Mouse (Mus musculus) forebrain, embryonic 13.5 days (tissue): ENCODE measurements at regions not wholly inside any gene's neighbourhood (a gene's known extent, or its start where the extent isn't known, plus 50 kb on each side); places are given as distances from the start of the nearest gene placed in this dataset.

Source experiments
- ATAC-seq: fragments of 200-750 bp; cut with Nextera tagmentation; 2 replicates; pipeline ENCODE4 v1.8.0; 2017
- H3K27ac ChIP-seq: fragments of 300-500 bp; sonication (generic); 2 replicates; pipeline ENCODE4 v1.5.1; 2015; ENCODE audit warnings: inconsistent platforms, mild to moderate bottlenecking, moderate library complexity
- H3K27me3 ChIP-seq: fragments of 300-500 bp; sonication (generic); 2 replicates; pipeline ENCODE4 v1.6.1; 2015; ENCODE audit warnings: mild to moderate bottlenecking, inconsistent platforms
- H3K36me3 ChIP-seq: fragments of 300-500 bp; sonication (generic); 2 replicates; pipeline ENCODE4 v1.6.1; 2015; ENCODE audit warnings: mild to moderate bottlenecking, inconsistent platforms; ENCODE audit not compliant: poor library complexity, severe bottlenecking
- H3K4me1 ChIP-seq: fragments of 300-500 bp; sonication (generic); 2 replicates; pipeline ENCODE4 v1.6.1; 2015; ENCODE audit warnings: inconsistent platforms
- H3K4me2 ChIP-seq: fragments of 300-500 bp; sonication (generic); 2 replicates; pipeline ENCODE4 v1.6.1; 2015; ENCODE audit warnings: inconsistent platforms, mild to moderate bottlenecking, moderate library complexity
- H3K4me3 ChIP-seq: fragments of 300-500 bp; sonication (generic); 2 replicates; pipeline ENCODE4 v1.5.1; 2015; ENCODE audit warnings: mild to moderate bottlenecking, inconsistent platforms
- H3K9ac ChIP-seq: fragments of 300-500 bp; sonication (generic); 2 replicates; pipeline ENCODE4 v1.6.1; 2015; ENCODE audit warnings: mild to moderate bottlenecking, inconsistent platforms
- H3K9me3 ChIP-seq: fragments of 300-500 bp; sonication (generic); replicated peaks from 2 replicates; pipeline ENCODE4 v1.6.1; 2016; ENCODE audit warnings: inconsistent platforms
- WGBS: fragments of 180-500 bp; shearing (Covaris S2); methylation state at CpG from one replicate; pipeline ENCODE4 v1.1.7; 2015; 5-methylcytosine and 5-hydroxymethylcytosine counted together

DNA sequence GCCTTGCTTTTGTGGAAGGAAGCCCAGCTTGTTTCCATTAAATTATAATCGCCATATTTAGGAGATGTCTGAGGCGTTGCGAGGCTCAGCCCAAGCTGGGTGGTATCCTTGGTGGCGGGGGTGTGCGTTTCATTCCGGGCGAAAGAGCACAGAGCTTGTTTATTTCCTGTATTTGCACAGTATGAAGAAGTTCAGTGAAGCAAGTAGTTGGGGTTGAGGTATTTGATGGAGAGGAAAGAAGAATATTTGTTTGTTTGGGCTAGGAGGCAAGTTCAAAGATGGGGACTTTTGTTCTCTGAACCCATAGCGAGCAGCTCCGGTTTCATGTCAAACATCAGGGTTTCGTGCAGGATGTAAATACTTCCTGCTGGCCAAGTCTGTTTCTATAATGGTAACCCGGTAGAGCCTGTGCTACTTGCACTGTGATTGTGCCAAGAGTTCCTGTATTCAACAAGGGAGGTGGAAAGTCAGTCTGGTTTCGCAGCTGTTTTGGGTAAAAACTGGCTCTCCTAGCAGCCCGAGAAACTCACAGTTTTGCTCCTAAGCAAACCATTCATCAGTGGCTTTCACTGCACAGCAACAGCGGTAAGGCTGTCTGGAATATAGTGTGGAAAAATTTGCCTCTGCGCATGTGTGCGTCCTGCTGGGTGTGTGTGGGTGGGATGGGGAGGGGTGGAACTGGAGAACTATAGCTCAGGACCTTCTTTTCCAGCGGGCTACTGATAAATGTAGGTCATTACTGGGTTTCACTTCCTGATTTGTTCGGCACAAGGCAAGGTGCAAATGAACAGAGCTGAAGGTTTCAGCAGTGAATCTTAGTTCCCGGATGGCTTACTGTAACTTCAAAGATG lies 306.7 kb upstream of the Nrip1 start:
- Histone ChIP-seq H3K9me3 (0 out of 2 replicates have a peak, but pooled peaks cover 9% of the 10 kb centered on the region), H3K4me2 (no peak overlapping the region), H3K4me3 (no peak overlapping the region), H3K27me3 (no peaks in the 10 kb centered on the region), H3K27ac (no peak overlapping the region), H3K4me1 (no peaks in the 10 kb centered on the region), H3K36me3 (no peaks in the 10 kb centered on the region), H3K9ac (no peak overlapping the region)
- no peak for ATAC-seq
- WGBS, result 85% methylated on average over 19 of the region's 19 CpGs

DNA sequence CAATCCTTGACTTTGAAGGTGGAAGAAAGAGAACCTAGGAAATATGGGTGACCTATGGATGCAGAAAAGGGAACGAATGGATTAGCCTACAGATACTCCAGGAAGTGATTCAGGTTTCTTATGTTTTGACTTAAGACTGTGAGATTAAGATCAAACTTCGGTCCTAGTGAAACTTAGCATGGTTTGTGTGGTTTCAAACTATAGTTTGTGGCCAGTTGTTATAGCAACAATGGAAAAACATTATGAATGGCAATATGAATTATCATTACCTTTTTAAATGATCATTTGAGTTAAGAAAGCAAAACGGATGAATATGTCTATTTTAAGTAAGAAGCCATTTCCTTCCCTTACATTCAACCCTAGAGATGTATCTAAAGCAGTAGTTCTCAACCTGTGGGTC lies 305.3 kb upstream of the Nrip1 start:
- no peak for ATAC-seq
- Histone ChIP-seq H3K9me3 (0 out of 2 replicates have a peak, but pooled peaks cover 9% of the 10 kb centered on the region), H3K4me2 (no peak overlapping the region), H3K27me3 (no peaks in the 10 kb centered on the region), H3K4me1 (no peaks in the 10 kb centered on the region), H3K4me3 (no peak overlapping the region), H3K9ac (no peak overlapping the region), H3K27ac (no peak overlapping the region), H3K36me3 (no peaks in the 10 kb centered on the region)
- 86% methylated on average over 3 of the region's 3 CpGs for WGBS

DNA sequence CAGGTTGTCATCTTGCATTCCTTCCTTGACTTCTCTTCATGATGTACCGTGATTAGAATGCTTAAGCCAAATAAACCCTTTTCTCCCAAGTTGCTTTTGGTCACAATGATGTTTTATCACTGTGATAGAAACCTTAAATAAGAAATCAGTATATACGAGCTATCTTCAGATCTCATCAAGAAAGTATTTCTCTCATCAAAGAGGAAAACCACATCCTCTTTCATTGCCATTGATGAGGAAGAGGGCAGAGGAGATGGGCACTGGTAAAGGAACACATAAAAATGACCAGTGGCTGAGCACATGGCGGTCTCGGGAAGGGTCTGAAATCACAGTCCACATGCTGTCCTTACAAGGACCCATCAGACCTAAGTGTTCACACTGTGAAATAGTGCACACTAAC lies 296.2 kb upstream of the Nrip1 start:
- no peaks in the 10 kb centered on the region for H3K4me1 ChIP-seq
- H3K9ac ChIP-seq, result no peak overlapping the region
- ATAC-seq, result no peak
- H3K27me3 ChIP-seq, result no peaks in the 10 kb centered on the region
- H3K4me2 ChIP-seq, result no peak overlapping the region
- H3K4me3 ChIP-seq, result no peak overlapping the region
- WGBS, result 91% methylated on average over 4 of the region's 4 CpGs
- no peak overlapping the region for H3K27ac ChIP-seq
- no peaks in the 10 kb centered on the region for H3K36me3 ChIP-seq
- H3K9me3 ChIP-seq, result no peaks in the 10 kb centered on the region

DNA sequence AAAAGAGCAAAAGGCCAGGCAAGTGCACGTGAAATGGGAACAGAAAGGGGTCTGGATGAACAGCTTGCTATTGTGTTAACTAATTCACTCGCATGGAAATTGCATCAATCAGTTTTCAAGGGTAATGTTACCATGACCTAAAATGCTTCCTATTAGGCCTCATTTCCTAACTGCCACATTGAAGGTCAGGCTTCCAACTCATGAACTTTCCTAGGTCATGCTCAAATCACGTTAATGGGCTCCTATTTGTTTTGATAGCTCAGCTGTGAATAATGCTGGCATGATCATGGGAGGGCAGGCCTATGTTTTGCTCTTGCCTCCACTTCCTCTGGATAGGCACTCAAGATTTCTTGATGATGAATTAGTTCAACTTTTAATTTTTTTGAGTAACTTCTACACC lies 293.4 kb upstream of the Nrip1 start:
- Histone ChIP-seq H3K36me3 (no peaks in the 10 kb centered on the region), H3K4me2 (no peak overlapping the region), H3K27me3 (no peaks in the 10 kb centered on the region), H3K27ac (no peak overlapping the region), H3K9ac (no peak overlapping the region), H3K4me1 (no peaks in the 10 kb centered on the region), H3K9me3 (no peaks in the 10 kb centered on the region), H3K4me3 (no peak overlapping the region)
- no peak for ATAC-seq
- WGBS, result 59% methylated on average over 3 of the region's 3 CpGs

DNA sequence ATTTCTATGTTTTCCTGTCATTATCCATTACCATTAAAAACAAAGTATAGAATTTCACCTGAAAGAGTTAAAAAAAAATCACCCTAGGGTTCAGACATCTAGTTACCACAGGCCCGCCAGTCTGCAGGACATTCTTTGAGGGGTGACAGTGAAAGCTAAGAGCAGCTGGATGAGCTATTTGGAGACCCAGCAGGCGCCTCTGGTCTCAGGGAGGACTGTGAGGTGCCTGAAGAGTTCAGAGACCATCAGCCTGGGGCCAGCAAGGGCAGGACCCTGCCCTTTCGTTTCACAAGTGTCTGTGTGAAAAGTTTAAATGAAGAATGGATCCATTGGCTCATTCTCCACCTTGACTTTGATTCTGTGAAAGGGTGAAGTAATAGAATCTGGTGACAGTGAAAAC lies 281.5 kb upstream of the Nrip1 start:
- WGBS, result 23% methylated on average over 3 of the region's 3 CpGs
- H3K27me3 ChIP-seq, result no peaks in the 10 kb centered on the region
- no peak overlapping the region for H3K4me2 ChIP-seq
- ATAC-seq, result no peak
- no peaks in the 10 kb centered on the region for H3K4me1 ChIP-seq
- H3K9me3 ChIP-seq, result no peaks in the 10 kb centered on the region
- no peak overlapping the region for H3K27ac ChIP-seq
- no peak overlapping the region for H3K9ac ChIP-seq
- no peaks in the 10 kb centered on the region for H3K36me3 ChIP-seq
- H3K4me3 ChIP-seq, result no peak overlapping the region

DNA sequence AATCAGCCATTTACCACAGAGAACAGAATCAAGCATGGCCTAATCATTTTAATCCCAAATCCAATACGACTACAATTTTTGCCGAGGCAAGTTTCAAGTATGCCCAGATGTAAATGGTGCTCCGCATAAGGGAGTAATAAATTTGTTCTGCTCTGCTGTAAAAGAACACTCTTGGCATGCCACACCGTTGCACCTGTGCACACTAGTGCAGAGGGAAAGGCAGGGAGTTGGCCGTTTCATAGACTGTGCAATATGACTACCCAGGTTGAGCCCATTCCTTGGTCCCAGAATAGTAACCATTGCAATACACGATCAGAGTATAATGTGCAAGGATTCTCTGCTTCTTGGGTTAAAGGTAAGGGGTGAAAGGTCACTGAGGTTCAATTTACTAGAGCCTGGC lies 270.7 kb upstream of the Nrip1 start:
- ATAC-seq, result no peak
- no peak overlapping the region for H3K4me2 ChIP-seq
- H3K27ac ChIP-seq, result no peak overlapping the region
- no peak overlapping the region for H3K9ac ChIP-seq
- H3K4me3 ChIP-seq, result no peak overlapping the region
- no peaks in the 10 kb centered on the region for H3K4me1 ChIP-seq
- H3K9me3 ChIP-seq, result no peaks in the 10 kb centered on the region
- 93% methylated on average over 6 of the region's 6 CpGs for WGBS
- H3K36me3 ChIP-seq, result no peaks in the 10 kb centered on the region
- no peaks in the 10 kb centered on the region for H3K27me3 ChIP-seq

DNA sequence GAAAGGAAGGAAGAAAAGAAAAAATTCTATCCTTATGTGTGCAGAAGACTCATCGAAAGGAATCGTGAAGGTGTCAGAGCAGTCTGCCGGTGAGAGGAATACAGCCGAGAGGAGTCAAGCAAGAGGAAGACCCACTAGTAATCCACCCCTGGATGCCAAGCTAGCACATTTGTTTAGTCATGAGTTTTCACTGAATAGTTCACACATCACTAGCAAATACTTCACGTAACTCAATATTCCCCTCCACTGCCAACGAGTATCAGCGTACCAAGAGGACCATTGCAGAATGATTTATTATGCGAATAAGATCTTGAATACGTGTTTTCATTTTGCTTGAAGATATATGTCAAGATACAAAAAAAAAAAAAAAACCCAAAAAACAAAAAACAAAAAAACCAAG lies 270.2 kb upstream of the Nrip1 start:
- no peak overlapping the region for H3K4me2 ChIP-seq
- H3K4me1 ChIP-seq, result no peaks in the 10 kb centered on the region
- H3K9ac ChIP-seq, result no peak overlapping the region
- H3K4me3 ChIP-seq, result no peak overlapping the region
- 94% methylated on average over 9 of the region's 9 CpGs for WGBS
- H3K27ac ChIP-seq, result no peak overlapping the region
- no peak for ATAC-seq
- H3K9me3 ChIP-seq, result no peaks in the 10 kb centered on the region
- H3K27me3 ChIP-seq, result no peaks in the 10 kb centered on the region
- no peaks in the 10 kb centered on the region for H3K36me3 ChIP-seq

DNA sequence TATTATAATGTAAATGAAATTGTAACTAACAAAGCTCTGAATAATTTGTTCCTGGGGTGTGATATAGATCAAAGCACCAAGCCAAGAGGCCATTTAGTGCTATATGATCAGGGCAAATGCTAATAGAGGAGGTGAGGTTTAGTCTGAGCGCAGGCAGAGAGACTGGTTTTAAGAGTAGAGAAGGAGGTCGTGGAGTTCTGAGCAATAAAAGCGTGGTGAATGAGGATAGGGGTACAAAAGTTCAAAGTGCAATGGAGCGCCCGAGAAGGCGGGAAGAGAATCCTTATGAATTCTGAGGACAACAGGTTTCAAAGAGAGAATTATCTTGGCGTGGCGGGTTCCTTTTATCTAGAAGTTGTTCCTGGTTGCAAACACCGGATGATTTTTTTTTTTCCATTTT lies 261.5 kb upstream of the Nrip1 start:
- ATAC-seq, result no peak
- no peaks in the 10 kb centered on the region for H3K4me1 ChIP-seq
- no peaks in the 10 kb centered on the region for H3K9me3 ChIP-seq
- H3K27me3 ChIP-seq, result no peaks in the 10 kb centered on the region
- no peak overlapping the region for H3K4me2 ChIP-seq
- 89% methylated on average over 9 of the region's 9 CpGs for whole genome bisulfite sequencing
- H3K9ac ChIP-seq, result no peak overlapping the region
- H3K27ac ChIP-seq, result no peak overlapping the region
- no peak overlapping the region for H3K4me3 ChIP-seq
- H3K36me3 ChIP-seq, result no peaks in the 10 kb centered on the region

DNA sequence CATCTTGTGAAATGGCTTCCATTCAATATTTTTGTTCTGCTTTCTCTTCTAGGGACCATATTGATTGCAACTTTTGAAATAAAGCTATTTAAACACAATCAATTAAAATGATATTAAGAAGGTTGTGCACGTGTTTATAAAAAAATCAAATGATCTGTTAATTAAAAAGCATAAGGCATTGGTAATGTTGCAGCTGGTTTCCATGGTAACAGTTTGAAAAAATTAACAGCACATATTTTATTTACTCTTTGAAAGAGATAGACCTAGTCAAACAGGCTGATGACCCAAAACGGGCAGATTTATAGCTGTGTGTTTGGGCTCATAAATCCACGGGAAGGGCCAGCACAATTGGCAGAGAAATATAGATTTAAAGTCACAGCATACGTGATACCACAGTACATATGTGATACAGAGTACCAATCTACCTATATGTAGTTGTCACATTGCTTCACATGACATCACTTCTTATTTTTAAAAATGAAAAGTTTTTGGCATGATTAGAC lies 260.6 kb upstream of the Nrip1 start:
- 77% methylated on average over 4 of the region's 4 CpGs for WGBS

DNA sequence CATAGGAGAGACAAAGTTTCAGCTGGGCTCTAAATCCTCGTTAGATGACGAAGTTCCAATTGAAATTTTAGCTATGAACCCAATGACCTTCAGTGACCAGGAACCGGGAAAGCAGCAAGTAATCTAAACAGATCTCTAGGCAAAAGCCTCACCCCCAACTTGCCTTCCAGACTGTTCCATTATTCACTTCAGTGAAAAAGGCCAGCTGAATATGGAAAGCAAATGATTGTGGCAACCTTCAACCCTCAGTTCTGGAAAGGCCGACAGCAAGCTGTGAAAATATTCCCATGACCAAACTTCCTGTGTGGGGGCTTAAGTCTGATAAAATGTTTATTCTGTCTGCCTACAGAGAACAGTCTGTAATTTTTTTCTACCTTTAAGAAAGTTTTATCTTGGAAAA lies 252.5 kb upstream of the Nrip1 start:
- 60% methylated on average over 4 of the region's 4 CpGs for WGBS
- H3K27me3 ChIP-seq, result no peaks in the 10 kb centered on the region
- no peak for ATAC-seq

More for the DNA sequence above, 260.6 kb upstream of the Nrip1 start:
- no peak overlapping the region for H3K27ac ChIP-seq
- H3K9me3 ChIP-seq, result no peaks in the 10 kb centered on the region
- ATAC-seq, result peak; percentile 58; the same call in 1 of the 2 replicates
- no peak overlapping the region for H3K4me3 ChIP-seq
- no peaks in the 10 kb centered on the region for H3K36me3 ChIP-seq
- no peaks in the 10 kb centered on the region for H3K4me1 ChIP-seq
- no peak overlapping the region for H3K4me2 ChIP-seq
- no peaks in the 10 kb centered on the region for H3K27me3 ChIP-seq
- H3K9ac ChIP-seq, result no peak overlapping the region

DNA sequence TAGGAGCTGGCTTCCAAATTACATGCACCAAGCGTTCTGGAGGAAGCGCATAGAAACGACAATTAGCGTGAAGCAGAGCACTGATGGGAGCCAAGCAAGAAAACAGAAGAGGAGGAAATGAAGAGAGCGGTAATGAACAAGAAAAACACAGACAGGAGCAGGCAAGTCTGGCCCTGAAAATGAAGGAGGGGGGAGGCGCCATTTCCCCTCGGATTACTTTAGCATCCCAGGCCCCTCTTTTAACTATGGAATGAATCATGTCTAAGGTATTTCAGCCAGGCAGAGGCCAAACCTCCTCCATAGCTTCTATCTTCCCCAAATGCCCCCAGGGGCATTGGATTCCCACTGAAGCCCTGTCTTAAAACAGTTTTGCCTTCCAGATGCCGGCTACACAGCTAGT lies 248.1 kb upstream of the Nrip1 start:
- H3K4me2 ChIP-seq, result no peak overlapping the region
- ATAC-seq, result no peak
- no peak overlapping the region for H3K27ac ChIP-seq
- no peaks in the 10 kb centered on the region for H3K4me1 ChIP-seq
- H3K9me3 ChIP-seq, result no peaks in the 10 kb centered on the region
- WGBS, result 72% methylated on average over 8 of the region's 8 CpGs
- no peaks in the 10 kb centered on the region for H3K27me3 ChIP-seq
- no peak overlapping the region for H3K4me3 ChIP-seq
- no peaks in the 10 kb centered on the region for H3K36me3 ChIP-seq
- H3K9ac ChIP-seq, result no peak overlapping the region

More for the DNA sequence above, 252.5 kb upstream of the Nrip1 start:
- no peaks in the 10 kb centered on the region for H3K9me3 ChIP-seq
- H3K4me3 ChIP-seq, result no peak overlapping the region
- no peak overlapping the region for H3K4me2 ChIP-seq
- H3K9ac ChIP-seq, result no peak overlapping the region
- no peaks in the 10 kb centered on the region for H3K36me3 ChIP-seq
- H3K4me1 ChIP-seq, result no peaks in the 10 kb centered on the region
- H3K27ac ChIP-seq, result no peak overlapping the region

DNA sequence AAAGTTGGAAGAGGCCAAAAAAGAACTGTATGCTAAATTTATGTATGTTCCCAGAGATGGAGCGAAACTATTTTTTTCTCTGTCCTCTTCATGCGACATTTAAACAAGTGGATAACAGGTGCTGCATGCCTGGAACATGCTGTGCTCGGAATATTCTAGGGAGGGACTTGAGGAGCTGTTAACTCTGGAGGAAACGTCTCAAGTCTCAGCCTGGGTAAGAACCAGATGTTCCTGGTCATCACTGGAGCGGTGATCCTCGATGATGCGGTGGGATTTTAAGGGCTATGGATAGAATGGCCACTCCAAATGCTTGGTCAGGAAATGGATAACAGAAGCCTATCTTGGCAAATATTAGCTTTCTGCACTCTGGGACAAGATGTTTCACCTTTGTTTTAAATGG lies 244.7 kb upstream of the Nrip1 start:
- 88% methylated on average over 7 of the region's 7 CpGs for WGBS
- Histone ChIP-seq H3K4me2 (no peak overlapping the region), H3K27ac (no peak overlapping the region)

DNA sequence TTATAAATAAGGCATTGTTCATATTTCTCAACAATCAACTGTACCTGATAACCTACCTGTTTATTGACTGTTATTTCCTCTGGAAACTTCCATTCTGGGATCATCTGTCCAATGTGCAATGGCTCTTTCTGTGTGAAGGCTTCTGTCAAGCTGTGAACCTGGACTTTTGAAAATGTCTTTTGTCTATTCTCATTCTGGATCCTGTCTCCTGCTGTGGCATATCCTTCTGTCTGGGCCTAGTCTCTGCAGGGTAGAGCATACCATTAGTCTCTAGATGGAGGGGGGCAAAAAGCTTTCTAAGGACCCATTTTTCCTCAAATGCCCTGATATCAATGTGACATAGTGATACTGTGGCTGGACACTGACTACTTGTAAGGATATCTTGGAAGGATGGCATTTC lies 237.4 kb upstream of the Nrip1 start:
- no peak for ATAC-seq
- Histone ChIP-seq H3K36me3 (no peaks in the 10 kb centered on the region), H3K9ac (no peak overlapping the region), H3K4me2 (no peak overlapping the region), H3K4me3 (no peak overlapping the region), H3K27me3 (no peaks in the 10 kb centered on the region), H3K4me1 (no peaks in the 10 kb centered on the region), H3K9me3 (no peaks in the 10 kb centered on the region), H3K27ac (no peak overlapping the region)

More for the DNA sequence above, 244.7 kb upstream of the Nrip1 start:
- H3K4me3 ChIP-seq, result no peak overlapping the region
- no peaks in the 10 kb centered on the region for H3K27me3 ChIP-seq
- ATAC-seq, result no peak
- no peak overlapping the region for H3K9ac ChIP-seq
- no peaks in the 10 kb centered on the region for H3K4me1 ChIP-seq
- no peaks in the 10 kb centered on the region for H3K36me3 ChIP-seq
- H3K9me3 ChIP-seq, result no peaks in the 10 kb centered on the region
